Comparison of ENCODE assay signal across 9 mouse cellular contexts in the genomic region with DNA sequence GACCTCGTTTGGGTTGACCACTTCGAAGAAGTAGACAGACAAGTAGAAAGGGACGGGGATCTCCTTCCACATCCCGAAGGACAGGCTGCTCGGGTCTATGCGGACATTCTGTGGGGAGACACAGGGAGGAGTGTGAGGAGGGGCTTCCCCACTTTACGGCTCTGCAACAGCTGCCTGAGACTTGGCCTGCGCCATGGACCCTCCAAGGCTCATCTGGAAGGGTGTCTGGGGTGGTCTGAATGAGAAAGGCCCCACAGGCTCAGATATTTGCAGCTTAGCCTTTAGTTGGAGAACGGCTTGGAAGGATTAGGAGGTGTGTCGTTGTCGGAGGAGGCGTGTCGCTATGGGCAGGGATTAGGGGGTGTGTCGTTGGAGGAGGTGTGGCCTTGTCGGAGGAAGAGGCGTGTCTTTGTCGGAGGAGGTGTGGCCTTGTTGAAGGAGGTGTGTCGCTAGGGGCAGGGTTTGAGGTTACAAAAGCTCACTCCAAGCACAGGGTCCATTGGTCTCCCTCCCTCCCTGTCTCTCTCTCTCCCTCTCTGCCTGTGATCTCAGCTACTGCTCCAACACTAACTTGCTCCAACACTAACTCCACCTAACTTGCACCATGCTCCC. TPM values are rescaled to one million over a fixed set of nuclear protein-coding genes. Genes with fewer than 3 reads are reported as not detected.
DNase-seq lines count a peak whose midpoint lies in the region; ATAC-seq and TF ChIP-seq lines count a peak whose summit lies in the region.
"Had no signal": no experiment of that assay in that cellular context is flagged by ENCODE, and none has a peak within 500 bp of the region (broad histone marks: within the 10 kb centered on the region; RNA-seq: fewer than 3 reads in every experiment).

No protein-coding gene starts in this region.

- no peaks in the 10 kb centered on the region for H3K9me3 ChIP-seq in hindbrain, embryonic 13.5 days
- H3K9me3 ChIP-seq in limb, embryonic 14.5 days (ENCODE audit: control insufficient read depth, low read length) = no peaks in the 10 kb centered on the region
- no peaks in the 10 kb centered on the region for H3K9me3 ChIP-seq in neural tube, embryonic 11.5 days (ENCODE audit: control insufficient read depth, low read length)

- WGBS in hindbrain, embryonic 13.5 days = 28% methylated on average over 18 of the region's 18 CpGs
- 19% methylated on average over 18 of the region's 18 CpGs for WGBS in limb, embryonic 14.5 days
- WGBS in neural tube, embryonic 11.5 days = 19% methylated on average over 18 of the region's 18 CpGs

- peaks cover 17% of the 10 kb centered on the region for H3K36me3 ChIP-seq in hindbrain, embryonic 13.5 days
- peaks cover 24% of the 10 kb centered on the region for H3K36me3 ChIP-seq in limb, embryonic 14.5 days (ENCODE audit: control insufficient read depth, insufficient read depth, low read length)
- peaks cover 4% of the 10 kb centered on the region for H3K36me3 ChIP-seq in neural tube, embryonic 11.5 days (ENCODE audit: control insufficient read depth, insufficient read depth, low read length)

- peak; percentile 57 for DNase-seq in 416B (ENCODE audit: low read depth)
- DNase-seq in c-Kit-negative CD71-positive TER-119-positive erythroid progenitor cells, embryonic 14.5 days (ENCODE audit: low read depth, low spot score) = peak; percentile 2
- DNase-seq in limb, embryonic 14.5 days (ENCODE audit: low spot score) = peak; percentile 21
- DNase-seq in neural tube, embryonic 11.5 days (ENCODE audit: low spot score) = peak; percentile 73
- no peak for DNase-seq in thymus, adult 18-20 months
- DNase-seq in ovary, postnatal 36 days (ENCODE audit: low spot score) = no peak

- H3K4me2 ChIP-seq in hindbrain, embryonic 13.5 days = no peak overlapping the region
- H3K4me2 ChIP-seq in limb, embryonic 14.5 days (replicated peaks; ENCODE audit: low read depth, low read length, severe bottlenecking) = no peak overlapping the region; the same call in 1 of the 2 replicates
- no peak overlapping the region for H3K4me2 ChIP-seq in neural tube, embryonic 11.5 days (ENCODE audit: low read depth)

- no peak overlapping the region for H3K27ac ChIP-seq in hindbrain, embryonic 13.5 days
- H3K27ac ChIP-seq in limb, embryonic 14.5 days (replicated peaks; ENCODE audit: low read depth, low read length) = no peak overlapping the region
- H3K27ac ChIP-seq in neural tube, embryonic 11.5 days (ENCODE audit: low read depth, low read length) = no peak overlapping the region

- peaks cover 8% of the 10 kb centered on the region for H3K4me1 ChIP-seq in hindbrain, embryonic 13.5 days (replicated peaks)
- no peaks in the 10 kb centered on the region for H3K4me1 ChIP-seq in limb, embryonic 14.5 days (ENCODE audit: control insufficient read depth, insufficient read depth, low read length)
- no peaks in the 10 kb centered on the region for H3K4me1 ChIP-seq in neural tube, embryonic 11.5 days (ENCODE audit: control insufficient read depth, insufficient read depth, low read length)

- ATAC-seq in hindbrain, embryonic 13.5 days (ENCODE audit: low FRiP score) = peak; percentile 39; the same call in 1 of the 2 replicates
- ATAC-seq in limb, embryonic 14.5 days (ENCODE audit: low FRiP score, low read depth) = peak; percentile 81
- ATAC-seq in neural tube, embryonic 11.5 days (ENCODE audit: insufficient read depth, low FRiP score, low TSS enrichment) = peak; percentile 67
- no peak for ATAC-seq in megakaryocyte, adult 5-6 weeks (ENCODE audit: poor library complexity, severe bottlenecking)

- TF ChIP-seq POLR2A in limb, embryonic 14.5 days (IDR thresholded peaks at IDR 0.05; ENCODE audit: borderline replicate concordance, extremely low read depth, insufficient read depth, insufficient read length) = no peak

- H3K27me3 ChIP-seq in hindbrain, embryonic 13.5 days = no peaks in the 10 kb centered on the region
- no peaks in the 10 kb centered on the region for H3K27me3 ChIP-seq in limb, embryonic 14.5 days (ENCODE audit: control insufficient read depth, insufficient read depth, low read length)
- H3K27me3 ChIP-seq in neural tube, embryonic 11.5 days (ENCODE audit: control insufficient read depth, insufficient read depth, low read length) = no peaks in the 10 kb centered on the region

- no peak overlapping the region for H3K9ac ChIP-seq in hindbrain, embryonic 13.5 days
- no peak overlapping the region for H3K9ac ChIP-seq in limb, embryonic 14.5 days (ENCODE audit: low read depth, low read length, severe bottlenecking)
- no peak overlapping the region for H3K9ac ChIP-seq in neural tube, embryonic 11.5 days (ENCODE audit: low read length)

- no peak overlapping the region for H3K4me3 ChIP-seq in hindbrain, embryonic 13.5 days
- H3K4me3 ChIP-seq in limb, embryonic 14.5 days (replicated peaks; ENCODE audit: low read length) = no peak overlapping the region
- H3K4me3 ChIP-seq in neural tube, embryonic 11.5 days (ENCODE audit: low read depth, low read length) = no peak overlapping the region
- H3K4me3 ChIP-seq: myocyte had no signal

RNA-seq across cellular contexts. Expression of a gene that starts 36.5 kb away (rescaled TPM):
- polyA plus RNA-seq in hindbrain, embryonic 13.5 days (2015; fragmentation: Nextera tagmentation; extraction: Ambion mirVana) = 27.4 and 28.0 TPM in 2 replicates
- 67.7 and 85.6 TPM in 2 replicates for polyA plus RNA-seq in limb, embryonic 14.5 days (2012; rRNA removed)
- 40.1 and 43.9 TPM in 2 replicates for polyA plus RNA-seq in limb, embryonic 14.5 days (2014; fragmentation: Nextera tagmentation; extraction: Ambion mirVana)
- polyA plus RNA-seq in neural tube, embryonic 11.5 days (2014; fragmentation: Nextera tagmentation; extraction: Ambion mirVana) = 22.2 and 28.3 TPM in 2 replicates
- 88.7 and 92.9 TPM in 2 replicates for total RNA-seq in megakaryocyte, adult 5-6 weeks (2015)
- 86.3 and 88.2 TPM in 2 replicates for total RNA-seq in megakaryocyte, adult 5-6 weeks (2017)

Comparison
In these comparisons a context has a peak if more than half of its experiments do, and no peak if none do; other contexts are left out.
1. DNase-seq: peak in 416B (single experiment), c-Kit-negative CD71-positive TER-119-positive erythroid progenitor cells, embryonic 14.5 days (single experiment), limb, embryonic 14.5 days (single experiment) and neural tube, embryonic 11.5 days (single experiment); none in thymus, adult 18-20 months (0 of 2) and ovary, postnatal 36 days (single experiment).